10 mouse cellular contexts compared by ENCODE assay signal in genomic region chr3:135155537-135155956, GRCm38 (mm10). TPM values are rescaled to one million over a fixed set of nuclear protein-coding genes. Genes with fewer than 3 reads are reported as not detected.
A peak's percentile ranks its signal among the peaks of the same experiment; 100 is the strongest.
DNase-seq lines count a peak whose midpoint lies in the region; ATAC-seq lines count a peak whose summit lies in the region.
"Had no signal": no experiment of that assay in that cellular context is flagged by ENCODE, and none has a peak within 500 bp of the region (broad histone marks: within the 10 kb centered on the region; RNA-seq: fewer than 3 reads in every experiment).

No protein-coding gene starts in this region.

- H3K4me3 ChIP-seq in hindbrain, embryonic 14.5 days (replicated peaks; ENCODE audit: low read length): no peak overlapping the region
- no peak overlapping the region for H3K4me3 ChIP-seq in hindbrain, embryonic 13.5 days
- H3K4me3 ChIP-seq: liver, embryonic 15.5 days; neural tube, embryonic 12.5 days had no signal

- no peak overlapping the region for H3K4me2 ChIP-seq in hindbrain, embryonic 14.5 days (replicated peaks)
- H3K4me2 ChIP-seq in hindbrain, embryonic 13.5 days: no peak overlapping the region
- H3K4me2 ChIP-seq: liver, embryonic 15.5 days; neural tube, embryonic 12.5 days had no signal

- DNase-seq in hindbrain, embryonic 14.5 days (ENCODE audit: low spot score): peak; percentile 68
- peak; percentile 12 for DNase-seq in MN1 (ENCODE audit: low spot score)
- peak; percentile 75 for DNase-seq in adipocyte (ENCODE audit: low spot score)
- peak; percentile 24 for DNase-seq in kidney, postnatal 10 days
- DNase-seq in layer of hippocampus, adult 9-10 months (ENCODE audit: low spot score): no peak
- DNase-seq in urinary bladder, adult 18-20 months (ENCODE audit: low spot score in 2 of 2): no peak
- DNase-seq: thymus, adult 18-20 months had no signal

- H3K9me3 ChIP-seq in hindbrain, embryonic 14.5 days (ENCODE audit: control insufficient read depth, low read length): no peaks in the 10 kb centered on the region
- H3K9me3 ChIP-seq in hindbrain, embryonic 13.5 days: no peaks in the 10 kb centered on the region
- H3K9me3 ChIP-seq: liver, embryonic 15.5 days; neural tube, embryonic 12.5 days had no signal

- H3K27ac ChIP-seq in hindbrain, embryonic 14.5 days: no peak overlapping the region
- H3K27ac ChIP-seq in hindbrain, embryonic 13.5 days: no peak overlapping the region
- H3K27ac ChIP-seq: liver, embryonic 15.5 days; neural tube, embryonic 12.5 days had no signal

- no peaks in the 10 kb centered on the region for H3K36me3 ChIP-seq in hindbrain, embryonic 14.5 days (replicated peaks; ENCODE audit: control insufficient read depth, insufficient read depth)
- H3K36me3 ChIP-seq in hindbrain, embryonic 13.5 days: no peaks in the 10 kb centered on the region
- H3K36me3 ChIP-seq: liver, embryonic 15.5 days; neural tube, embryonic 12.5 days had no signal

- WGBS in hindbrain, embryonic 14.5 days: 54% methylated on average over 4 of the region's 4 CpGs
- WGBS in hindbrain, embryonic 13.5 days: 67% methylated on average over 4 of the region's 4 CpGs

- peak; percentile 66; the same call in 1 of the 2 replicates for ATAC-seq in hindbrain, embryonic 14.5 days (ENCODE audit: low FRiP score)
- ATAC-seq in hindbrain, embryonic 13.5 days (ENCODE audit: low FRiP score): no peak

- no peaks in the 10 kb centered on the region for H3K4me1 ChIP-seq in hindbrain, embryonic 14.5 days (replicated peaks; ENCODE audit: control insufficient read depth, insufficient read depth, low read length)
- H3K4me1 ChIP-seq in hindbrain, embryonic 13.5 days (replicated peaks): no peaks in the 10 kb centered on the region
- H3K4me1 ChIP-seq: liver, embryonic 15.5 days; neural tube, embryonic 12.5 days had no signal

- no peaks in the 10 kb centered on the region for H3K27me3 ChIP-seq in hindbrain, embryonic 14.5 days (ENCODE audit: control insufficient read depth, insufficient read depth, low read length)
- H3K27me3 ChIP-seq in hindbrain, embryonic 13.5 days: no peaks in the 10 kb centered on the region
- H3K27me3 ChIP-seq: liver, embryonic 15.5 days; neural tube, embryonic 12.5 days had no signal

- no peak overlapping the region for H3K9ac ChIP-seq in hindbrain, embryonic 14.5 days
- H3K9ac ChIP-seq in hindbrain, embryonic 13.5 days: no peak overlapping the region
- H3K9ac ChIP-seq: liver, embryonic 15.5 days; neural tube, embryonic 12.5 days had no signal

RNA-seq across cellular contexts. Expression of gene Cenpe, which starts 56.8 kb away (rescaled TPM):
- polyA plus RNA-seq in hindbrain, embryonic 14.5 days (2014; fragmentation: Nextera tagmentation; extraction: Ambion mirVana): 4.1 and 6.3 TPM in 2 replicates
- polyA plus RNA-seq in hindbrain, embryonic 13.5 days (2015; fragmentation: Nextera tagmentation; extraction: Ambion mirVana): 6.3 and 7.5 TPM in 2 replicates

Comparison
In these comparisons a context has a peak if more than half of its experiments do, and no peak if none do; other contexts are left out.
1. DNase-seq: peak in hindbrain, embryonic 14.5 days (single experiment), MN1 (single experiment), adipocyte (single experiment) and kidney, postnatal 10 days (single experiment); none in layer of hippocampus, adult 9-10 months (single experiment) and urinary bladder, adult 18-20 months (0 of 2).